Mouse (Mus musculus) monocyte, adult 5-6 weeks (primary cell): ENCODE results near the gene Atp11c. TPM values are rescaled to one million over a fixed set of nuclear protein-coding genes. Genes with fewer than 3 reads are reported as not detected.

Experiments
- total RNA-seq: library from RNA; stranded (forward); fragments of 200-1000, 200-491, 200-594 nt; gene quantifications from 3 replicates; pipeline ENCODE4 v1.2.3, GENCODE M21; 2017

Gene Atp11c
- total RNA-seq, 1 experiment from 2014 or later = 38.2 TPM

Other genes starting within 250 kb of the Atp11c start
- not detected in 3 replicates for gene Gm7073, start 53.4 kb downstream of the Atp11c start, total RNA-seq